Mouse (Mus musculus) heart, postnatal 36 days (tissue): ENCODE data around the gene P2ry12. TPM values are rescaled to one million over a fixed set of nuclear protein-coding genes. Genes with fewer than 3 reads are reported as not detected.
A peak's percentile ranks its signal among the peaks of the same experiment; 100 is the strongest.

Experiments
- DNase-seq, 2 experiments: peaks; one replicate each; pipeline ENCODE4 v3.0.0; 2021 to 2022
- intact Hi-C: fragments of 180-260 bp; cut with DNase I; formaldehyde crosslinking; loops from one replicate; pipeline ENCODE4 v1.15.1; 2025
- total RNA-seq, 2 experiments: library from RNA; stranded (reverse); gene quantifications; 2 replicates each; pipeline ENCODE4 v1.2.3; 2021

P2ry12 gene
- total RNA-seq, 2 experiments from 2014 or later = 2.3 to 2.6 TPM

DNA sequence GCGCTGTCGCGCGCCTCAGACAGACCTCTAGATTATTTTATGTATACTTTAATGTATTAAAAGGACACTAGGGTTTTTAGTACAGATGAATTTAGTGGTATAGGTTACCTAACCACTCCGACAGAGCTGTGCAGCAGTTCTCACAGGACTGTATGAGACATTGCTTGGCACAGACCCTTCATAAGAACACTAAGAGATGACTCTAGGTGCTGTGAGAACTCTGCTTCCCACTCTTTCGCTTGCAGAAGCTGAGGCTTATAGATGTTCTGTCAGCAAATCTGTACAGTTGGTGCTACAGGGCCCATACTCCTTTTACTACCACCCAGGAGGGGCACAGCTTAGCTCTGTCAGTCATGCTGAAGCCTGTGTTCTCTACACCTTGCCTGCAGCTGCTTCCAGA is 71.0 kb downstream of the P2ry12 start:
- DNase-seq = no peak
- intact Hi-C loops = no loop called here

DNA sequence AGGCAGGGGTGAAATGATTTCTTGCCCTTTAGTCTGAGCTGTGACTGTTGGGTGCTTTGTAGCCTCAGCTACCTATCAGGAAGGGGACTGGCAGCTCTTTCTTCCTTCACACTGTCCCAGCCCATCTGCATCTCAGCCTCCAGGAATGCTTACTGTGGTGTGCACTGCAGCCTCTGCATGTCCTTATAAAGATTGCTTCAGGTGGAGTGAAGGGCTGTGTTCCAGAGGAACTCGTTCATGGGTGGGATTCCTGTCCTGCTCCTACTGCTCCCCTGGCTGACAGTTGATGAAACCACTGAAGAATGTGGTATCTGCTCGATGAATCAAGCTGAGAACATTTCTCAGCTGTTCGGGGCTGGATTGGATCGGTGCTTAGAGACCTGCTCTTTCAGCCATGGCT is 75.3 kb downstream of the P2ry12 start:
- intact Hi-C loops = no loop called here
- no peak for DNase-seq

DNA sequence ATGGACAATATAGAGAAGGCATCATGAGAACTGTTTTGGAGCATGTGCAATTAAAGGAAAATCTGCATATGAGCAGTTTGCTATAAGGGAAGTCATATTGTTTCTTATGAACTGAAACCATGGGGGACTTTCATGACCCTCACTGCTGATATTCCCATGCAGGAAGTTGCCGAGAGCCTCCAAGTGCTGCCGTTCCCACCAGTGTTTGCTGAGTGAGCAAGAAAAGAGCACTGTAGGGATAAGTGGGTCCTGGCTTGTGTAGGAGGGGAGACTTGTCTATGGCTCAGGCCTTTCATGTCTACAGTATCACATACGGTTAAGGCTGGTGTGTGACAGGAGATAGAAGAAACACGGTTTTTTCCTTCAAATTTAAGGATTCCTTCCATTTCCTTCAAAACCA is 77.0 kb downstream of the P2ry12 start:
- DNase-seq = no peak
- intact Hi-C loops = no loop called here

DNA sequence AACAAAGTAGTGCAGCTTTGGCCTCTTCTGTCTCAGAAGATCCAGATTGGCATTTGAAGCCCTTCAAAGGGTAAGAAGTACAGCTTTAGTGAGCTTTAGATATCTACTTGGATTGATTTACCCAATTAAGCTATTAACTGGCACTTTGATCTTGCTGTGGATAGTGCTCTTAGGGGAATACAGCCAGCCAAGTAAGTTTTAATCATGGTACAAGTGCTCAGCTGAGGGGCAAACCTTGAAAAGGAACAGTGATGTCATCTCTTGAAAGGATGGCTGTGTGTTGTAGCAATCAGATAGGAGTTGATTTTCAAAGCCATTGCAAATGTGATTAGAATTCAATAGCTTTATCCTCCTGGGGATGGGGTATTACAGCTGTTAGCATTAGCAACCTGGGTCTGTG is 80.5 kb downstream of the P2ry12 start:
- intact Hi-C loops = no loop called here
- no peak for DNase-seq

DNA sequence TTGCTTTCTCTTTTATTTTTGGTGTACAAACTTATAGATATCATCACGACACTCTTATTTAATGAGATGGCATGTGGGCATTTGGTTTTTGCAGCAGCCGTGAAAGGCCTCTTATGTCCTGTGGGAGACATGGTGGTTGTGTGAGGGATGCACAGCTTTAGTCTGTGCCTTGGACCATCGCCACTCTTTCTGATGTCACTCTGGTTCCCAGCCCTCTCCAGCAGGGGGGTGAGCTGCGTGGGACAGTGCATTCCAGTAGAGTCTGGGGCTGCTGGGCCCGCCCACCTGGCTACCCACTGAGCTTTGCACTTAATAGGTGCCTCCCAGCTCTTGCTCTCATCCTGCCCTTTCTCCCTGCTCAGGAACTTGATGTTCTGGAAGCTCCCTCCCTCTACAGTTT is 81.5 kb downstream of the P2ry12 start:
- no peak for DNase-seq
- intact Hi-C loops = no loop called here

DNA sequence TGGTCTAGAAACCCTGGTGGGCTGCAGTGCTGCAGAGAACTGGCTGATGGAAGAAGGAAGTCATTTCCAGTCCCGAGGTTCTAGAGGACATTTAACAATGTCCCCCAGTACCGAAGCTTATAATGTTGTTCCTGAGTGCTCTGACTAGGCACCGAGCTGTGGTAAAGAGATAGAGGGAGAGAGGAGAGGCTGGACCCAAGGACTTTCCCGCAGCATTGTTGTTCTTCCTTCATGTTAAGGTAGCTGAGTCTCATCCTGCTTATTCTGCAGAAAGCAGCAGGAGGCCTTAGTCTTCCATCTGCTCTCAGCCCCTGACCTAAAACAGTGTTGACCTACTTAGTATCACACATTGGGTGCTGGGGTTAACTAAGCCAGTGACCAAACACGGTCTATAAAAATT is 85.8 kb downstream of the P2ry12 start:
- intact Hi-C loops = loop anchor here (5.0 to 10.0 kb wide), 3 partner anchors 70 to 568 kb away; no protein-coding TSS in a partner anchor
- no peak for DNase-seq

DNA sequence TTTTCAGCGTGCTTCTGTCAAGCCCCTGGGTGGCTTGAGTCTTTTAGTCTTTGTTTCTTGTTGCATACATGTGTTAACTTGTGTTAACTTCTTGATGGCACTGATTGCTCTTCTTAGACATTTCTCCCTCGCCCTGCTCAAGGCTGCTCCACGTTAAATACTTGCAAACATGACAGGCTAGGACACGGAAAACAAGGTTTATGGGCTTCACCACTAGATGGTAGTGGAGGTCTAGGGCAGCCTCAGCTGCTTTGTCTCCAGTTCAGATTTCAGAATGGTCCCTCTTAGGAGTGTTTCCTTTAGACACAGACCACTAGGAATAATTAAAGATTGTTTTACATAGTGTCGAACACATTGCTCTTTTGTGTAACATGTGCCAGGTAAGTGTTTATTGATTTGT is 87.4 kb downstream of the P2ry12 start:
- DNase-seq = peak; percentile 38 to 41
- intact Hi-C loops = loop anchor here (2.0 to 10.0 kb wide), 4 partner anchors 34 to 570 kb away; no protein-coding TSS in a partner anchor

DNA sequence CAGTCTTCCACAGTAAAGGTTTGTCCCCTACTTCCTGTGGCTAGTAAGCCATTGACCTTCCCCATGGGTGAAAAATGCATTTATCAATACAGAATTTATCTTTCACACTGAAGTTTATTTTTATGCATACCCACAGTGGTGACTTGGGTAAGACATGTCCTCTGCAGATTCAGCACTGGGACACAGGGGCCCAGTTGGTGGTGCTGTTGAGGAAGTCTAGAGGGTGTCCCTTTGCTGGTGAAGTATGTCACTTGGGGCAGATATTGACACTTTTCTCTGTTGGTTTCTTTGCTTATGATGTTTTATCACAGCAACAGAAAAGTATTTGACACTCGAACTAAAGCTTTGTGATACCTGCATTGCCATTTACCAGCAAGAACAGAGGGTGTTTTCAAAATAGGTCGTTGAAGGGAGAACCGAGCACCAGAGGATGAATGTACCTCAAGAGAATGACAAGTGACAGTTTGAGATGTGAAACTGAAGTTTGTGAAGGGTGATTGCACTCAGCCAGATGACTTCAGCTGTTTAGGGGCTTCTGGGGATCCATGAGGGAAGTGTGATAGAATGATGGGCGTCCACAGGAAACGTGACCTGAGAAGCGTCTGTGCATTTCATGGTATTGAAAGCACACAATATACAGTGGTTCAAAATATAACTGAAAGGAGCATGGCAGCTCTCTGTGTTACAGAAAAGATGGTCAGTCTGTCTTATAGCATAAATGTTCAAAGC is 88.1 kb downstream of the P2ry12 start:
- intact Hi-C loops = loop anchor here (2.0 to 10.0 kb wide), 4 partner anchors 34 to 570 kb away; no protein-coding TSS in a partner anchor
- DNase-seq = no peak

DNA sequence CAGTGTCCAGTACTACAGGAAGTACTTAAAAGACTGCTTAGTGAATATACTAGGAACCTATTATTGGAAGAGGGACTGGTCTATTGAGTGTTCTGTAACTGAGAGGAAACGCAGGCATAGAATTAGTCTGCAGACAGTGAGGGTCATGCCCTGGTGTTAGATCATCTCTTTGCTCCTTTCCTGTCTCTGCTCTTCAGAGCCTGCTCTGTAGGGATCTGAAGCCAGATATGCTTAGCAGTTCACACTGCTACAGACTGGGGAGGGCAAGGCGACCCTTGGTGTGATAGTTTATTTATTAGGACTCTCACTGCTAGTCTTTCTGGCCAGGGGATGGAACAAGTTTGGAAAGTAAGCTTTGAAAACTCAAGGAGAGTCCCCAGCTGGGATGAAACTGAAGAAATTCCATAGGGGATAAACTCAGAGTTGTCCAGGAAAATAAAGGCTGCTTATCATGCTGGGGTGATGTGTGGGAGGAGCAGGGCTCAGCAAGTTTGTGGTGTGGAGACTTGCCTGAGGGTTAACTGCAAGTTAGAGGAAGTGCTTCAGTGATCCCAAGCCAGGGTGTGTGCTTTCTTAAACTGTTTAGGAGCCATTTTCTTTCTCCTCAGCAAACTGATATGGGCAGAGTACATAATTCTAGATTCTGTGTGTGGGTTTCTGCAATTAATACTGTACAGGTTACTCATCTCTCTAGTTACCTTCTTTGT is 92.6 kb downstream of the P2ry12 start:
- no peak for DNase-seq
- intact Hi-C loops = loop anchor here (2.0 to 10.0 kb wide), 2 partner anchors 49 to 575 kb away; no protein-coding TSS in a partner anchor

DNA sequence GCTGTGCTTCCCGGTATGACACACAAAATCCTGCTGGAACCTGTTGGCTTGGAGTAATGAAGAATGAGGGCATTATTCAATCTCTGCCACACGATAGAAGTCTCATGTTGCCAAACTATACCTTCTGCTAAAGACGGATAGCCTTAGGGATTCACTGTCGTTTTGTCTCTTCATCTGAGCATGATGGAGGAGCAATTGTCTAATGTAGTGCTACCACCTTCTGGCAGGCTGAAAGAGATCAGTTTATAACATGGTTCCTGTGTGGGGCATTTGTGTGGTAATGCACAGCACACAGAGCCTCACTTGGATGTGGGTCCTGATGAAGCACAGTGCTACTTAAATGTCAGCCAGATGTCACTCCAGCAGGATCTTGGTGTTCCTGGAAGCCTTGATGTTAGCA is 93.5 kb downstream of the P2ry12 start:
- intact Hi-C loops = loop anchor here (2.0 kb wide), 1 partner anchor 48 kb away; no protein-coding TSS in a partner anchor
- no peak for DNase-seq

DNA sequence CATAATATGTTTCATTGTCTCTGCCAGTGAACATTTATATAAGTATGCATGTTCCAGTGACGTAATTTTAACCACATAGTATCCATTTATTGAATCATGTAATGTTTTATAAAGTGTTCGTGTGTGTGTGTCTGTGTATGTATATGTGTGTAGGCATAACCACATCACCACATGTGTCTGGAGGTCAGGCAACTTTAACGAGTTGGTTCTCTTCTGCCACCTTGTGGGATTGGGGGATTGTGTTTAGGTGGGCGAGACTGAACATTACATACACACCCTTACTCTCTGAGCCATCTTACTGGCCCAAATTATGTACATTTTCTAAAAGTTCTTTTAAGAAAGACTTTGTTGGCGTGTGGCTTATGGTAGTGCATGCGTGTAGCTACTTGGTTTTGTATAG is 94.2 kb downstream of the P2ry12 start:
- DNase-seq = no peak
- intact Hi-C loops = loop anchor here (2.0 kb wide), 1 partner anchor 48 kb away; no protein-coding TSS in a partner anchor

DNA sequence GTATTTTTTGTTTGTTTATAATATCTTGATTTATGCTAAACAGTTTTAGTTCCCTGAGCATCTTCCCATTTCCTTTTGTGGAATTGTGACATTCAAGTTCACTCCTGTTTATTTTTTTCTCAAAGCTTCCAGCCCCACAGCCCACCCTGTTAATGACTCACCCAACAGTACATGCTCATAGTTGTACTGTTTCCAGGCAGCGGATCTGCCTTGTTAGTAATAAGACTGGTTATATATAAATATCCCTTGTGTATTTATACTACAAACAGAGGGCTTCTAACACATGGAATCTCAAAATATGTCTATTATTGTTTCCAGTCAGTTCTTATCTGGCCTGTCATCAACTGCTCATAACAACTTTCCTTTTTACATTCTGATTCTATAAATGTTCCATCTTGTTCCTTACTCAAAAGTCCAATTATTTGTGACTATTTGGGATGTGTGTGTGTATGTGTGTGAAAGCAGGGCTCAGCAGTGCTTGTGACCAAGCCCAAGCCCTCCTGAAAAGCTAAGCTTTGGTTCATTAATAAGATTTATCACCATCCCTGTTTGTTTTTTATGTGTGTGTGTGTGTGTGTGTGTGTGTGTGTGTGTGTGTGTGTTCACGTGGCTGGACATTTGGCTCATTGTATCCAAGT is 95.1 kb downstream of the P2ry12 start:
- no peak for DNase-seq
- intact Hi-C loops = loop anchor here (2.0 kb wide), 1 partner anchor 47 kb away; no protein-coding TSS in a partner anchor

Other genes starting within 250 kb of the P2ry12 start
- under 1 TPM in 1 of 2 experiments, not detected in 1; 0.11 TPM for gene Gpr171, start 161.1 kb downstream of the P2ry12 start, total RNA-seq
- gene P2ry14, start 109.3 kb downstream of the P2ry12 start, total RNA-seq = 1 to 10 TPM; 5.0 to 5.8 TPM
- gene Gpr87, start 67.8 kb downstream of the P2ry12 start, total RNA-seq = not detected
- 1 to 10 TPM in 1 of 2 experiments, under 1 TPM in 1; 0.64 to 1.1 TPM for gene P2ry13, start 52.0 kb downstream of the P2ry12 start, total RNA-seq
- 1 to 10 TPM; 2.9 to 3.0 TPM for gene Igsf10, start 81.5 kb upstream of the P2ry12 start, total RNA-seq